Mouse (Mus musculus) CD4-positive naive resting alpha-beta T cell, adult 57 days (primary cell): ENCODE data around the gene AA986860. TPM values are rescaled to one million over a fixed set of nuclear protein-coding genes. Genes with fewer than 3 reads are reported as not detected.

Experiments
- total RNA-seq: library from RNA; stranded (reverse); gene quantifications from one replicate; pipeline ENCODE4 v1.2.4, GENCODE M21; 2023

Gene AA986860
- total RNA-seq, result 0.59 TPM

DNA sequence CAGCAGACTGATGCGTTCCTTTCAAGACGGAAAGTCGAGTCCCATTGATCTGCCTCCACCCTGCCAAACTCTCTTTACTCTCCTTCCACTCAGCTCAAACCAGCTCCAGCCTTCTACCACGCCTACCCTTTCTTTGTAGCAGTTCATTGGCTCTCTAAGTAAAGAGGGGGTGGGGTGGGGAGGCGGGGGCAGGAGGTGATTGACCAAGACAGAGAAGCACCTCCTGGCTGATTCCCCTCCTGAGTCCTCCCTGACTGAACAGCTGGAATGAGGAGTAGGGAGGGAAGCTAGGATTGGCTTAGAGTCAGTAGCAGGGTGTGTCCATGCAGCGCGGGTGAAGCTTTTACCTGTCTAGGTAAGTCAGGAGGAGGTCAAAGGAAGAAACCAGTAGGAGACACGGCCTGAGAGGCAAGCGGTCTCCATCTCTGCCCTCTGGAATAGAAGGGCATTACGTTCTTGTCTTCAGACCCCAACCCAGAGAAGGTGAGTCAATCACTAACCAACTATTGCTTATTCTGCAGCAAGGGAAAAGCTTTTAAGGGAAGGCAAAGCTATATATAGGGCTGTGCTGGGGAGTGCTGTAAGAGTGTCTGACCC, at the start of gene AA986860:
Gene AA986860, plus strand, starts transcription at position 236 of the 597 bp plus-strand sequence.

DNA sequence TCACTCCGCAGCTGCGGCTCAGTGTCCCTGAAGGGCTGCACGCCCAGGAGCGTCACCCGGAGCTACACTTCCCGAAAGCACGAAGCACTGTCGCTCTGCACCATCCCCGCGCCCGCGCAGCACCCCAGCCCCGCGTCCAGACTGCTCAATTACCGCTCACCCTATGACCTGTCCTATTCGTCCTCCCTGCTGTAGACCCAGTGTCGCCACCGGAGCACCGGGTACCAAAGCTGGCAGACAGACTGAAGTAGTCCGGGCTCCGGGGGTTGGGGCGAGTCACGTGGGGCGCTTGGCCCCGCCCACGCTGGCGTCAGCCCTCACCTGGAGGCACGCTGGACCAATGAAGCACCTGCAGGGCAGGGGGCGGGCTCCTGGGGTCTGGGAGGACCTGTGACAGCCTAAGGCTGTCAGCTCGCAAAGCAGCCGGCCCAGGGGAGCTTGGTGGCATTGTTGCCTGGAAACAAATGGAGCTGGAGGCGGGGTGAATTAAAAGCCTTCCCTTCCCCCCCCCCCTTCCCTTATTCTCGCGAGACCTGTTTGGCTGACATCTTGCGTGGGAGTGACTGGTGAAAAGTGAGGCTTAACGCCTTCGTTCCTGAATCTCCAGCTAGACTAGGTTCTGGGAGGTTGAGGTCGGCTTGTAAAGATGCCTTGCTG, 16.1 kb upstream of the AA986860 start, which contains the start of gene Gm29427:
Gene Gm29427, minus strand, starts transcription at position 239 of the 657 bp plus-strand sequence.

DNA sequence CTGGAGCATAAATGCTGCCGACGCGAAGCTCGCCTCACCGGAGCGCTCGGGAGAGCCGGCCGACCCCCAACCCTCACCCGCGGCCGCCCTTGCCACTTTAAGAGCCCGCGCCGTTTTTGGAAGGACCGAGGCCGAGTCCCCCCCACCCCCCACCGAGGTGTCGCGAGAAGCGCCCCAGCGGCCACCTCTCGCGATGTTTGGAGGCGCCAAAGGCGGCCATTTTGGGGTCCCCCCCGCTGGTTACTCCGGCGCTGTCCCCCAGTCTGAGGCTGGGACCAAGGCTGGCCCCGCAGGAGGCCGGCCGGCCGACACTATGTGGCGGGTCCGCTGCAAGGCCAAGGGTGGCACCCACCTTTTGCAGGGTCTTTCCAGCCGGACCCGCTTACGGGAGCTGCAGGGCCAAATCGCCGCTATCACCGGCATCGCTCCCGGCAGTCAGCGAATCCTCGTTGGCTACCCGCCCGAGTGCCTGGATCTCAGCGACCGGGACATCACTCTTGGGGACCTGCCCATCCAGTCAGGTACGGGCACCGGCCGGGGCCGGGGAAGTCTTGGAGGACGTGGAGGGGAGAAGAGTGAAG, 14.4 kb upstream of the AA986860 start, which contains the start of gene Yod1:
Gene Yod1, plus strand, starts transcription at position 37 of the 581 bp plus-strand sequence.

DNA sequence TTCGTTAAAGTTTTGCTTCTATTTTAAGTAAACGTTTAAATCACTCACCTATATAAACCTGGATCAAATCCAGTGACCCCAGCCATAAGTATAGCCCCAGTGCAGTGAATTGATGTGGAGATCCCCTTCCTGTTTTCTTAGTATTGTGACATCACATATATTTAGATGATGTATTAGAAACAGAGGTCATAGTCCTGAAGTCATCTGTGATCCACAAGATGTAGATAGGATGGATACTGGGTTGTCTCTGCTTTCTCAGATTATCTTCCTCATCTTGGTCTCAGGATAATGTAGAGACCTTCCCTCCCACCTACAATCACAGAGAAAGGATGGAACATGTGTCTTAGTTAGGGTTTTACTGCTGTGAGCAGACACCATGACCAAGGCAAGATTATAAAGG, 2.6 kb upstream of the AA986860 start, which contains the start of gene Pfkfb2:
Gene Pfkfb2, minus strand, starts transcription at position 101 of the 400 bp plus-strand sequence.

Other genes with a start within 250 kb of the AA986860 start
- not detected for gene Zp3r, start 102.4 kb upstream of the AA986860 start, total RNA-seq
- not detected for gene C4bp, start 70.3 kb upstream of the AA986860 start, total RNA-seq
- gene Gm29427, start 16.2 kb upstream of the AA986860 start, total RNA-seq, result not detected
- 12.6 TPM for gene Yod1, start 14.6 kb upstream of the AA986860 start, total RNA-seq
- 16.7 TPM for gene Pfkfb2, start 2.7 kb upstream of the AA986860 start, total RNA-seq
- gene Fcamr, start 68.9 kb downstream of the AA986860 start, total RNA-seq, result not detected
- gene Pigr, start 94.7 kb downstream of the AA986860 start, total RNA-seq, result not detected
- 27.3 TPM for gene Fcmr, start 133.7 kb downstream of the AA986860 start, total RNA-seq
- gene Il24, start 155.5 kb downstream of the AA986860 start, total RNA-seq, result not detected
- not detected for gene Il20, start 179.5 kb downstream of the AA986860 start, total RNA-seq
- not detected for gene Il19, start 208.1 kb downstream of the AA986860 start, total RNA-seq